Mouse (Mus musculus): ENCODE data around the gene Mlf2.

- TF ChIP-seq CTCF (IDR thresholded peaks at IDR 0.05; ENCODE audit: low read depth, low read length) (no peak), POLR2A (IDR thresholded peaks at IDR 0.05; ENCODE audit: borderline replicate concordance, low read depth, low read length) (no peak)
Observed at GRCm38 (mm10) chr6:124883351-124883750, 47.8 kb upstream of the Mlf2 start.

Measured in bone marrow macrophage, adult 2 months (primary cell).